Mouse (Mus musculus) megakaryocyte, embryonic 14.5 days (primary cell): Measurements from ENCODE around the gene Ldha.

Experiments
- FLI1 ChIP-seq: IDR thresholded peaks from 2 replicates; pipeline ENCODE4 v1.6.1; 2012; ENCODE audit warnings: low read length, inconsistent platforms, mixed read lengths
- GATA1 ChIP-seq: IDR thresholded peaks from 3 replicates; pipeline ENCODE4 v1.6.1; 2012; ENCODE audit warnings: mixed read lengths, low read length, inconsistent platforms, borderline replicate concordance

GRCm38 (mm10) chr7:46851026-46851425 lies 9.8 kb downstream of the Ldha start:
- TF ChIP-seq GATA1 (no peak), FLI1 (no peak)
